21 mouse cellular contexts compared by ENCODE assay signal in the genomic region with DNA sequence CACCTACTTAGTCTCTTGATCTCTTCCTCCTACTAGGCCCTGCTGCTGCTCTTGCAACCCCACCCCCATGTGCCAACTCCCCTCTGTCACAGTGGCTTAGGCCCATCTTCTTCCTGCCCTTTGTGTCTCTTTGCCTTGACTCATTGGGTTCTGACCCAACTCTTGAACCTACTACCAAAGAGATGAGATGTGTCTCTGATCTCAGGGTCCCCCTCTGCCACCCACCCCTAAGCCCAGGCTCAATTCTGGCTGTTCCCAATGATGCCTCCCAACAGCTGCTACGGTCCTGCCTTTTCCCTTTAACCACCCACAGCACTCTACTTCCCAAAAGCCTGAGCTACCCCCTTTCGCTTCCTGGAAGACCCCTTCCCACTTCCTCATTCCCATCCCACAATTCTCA. TPM values are rescaled to one million over a fixed set of nuclear protein-coding genes. Genes with fewer than 3 reads are reported as not detected.
DNase-seq lines count a peak whose midpoint lies in the region; ATAC-seq and TF ChIP-seq lines count a peak whose summit lies in the region.
"Had no signal": no experiment of that assay in that cellular context is flagged by ENCODE, and none has a peak within 500 bp of the region (broad histone marks: within the 10 kb centered on the region; RNA-seq: fewer than 3 reads in every experiment).

No protein-coding gene starts in this region.

- H3K4me3 ChIP-seq in gastrocnemius, adult 2 months = peak overlapping the region; percentile 34
- no peak overlapping the region for H3K4me3 ChIP-seq in kidney, embryonic 15.5 days (replicated peaks)
- H3K4me3 ChIP-seq in kidney, adult 2 months (ENCODE audit: insufficient read depth, low read depth, low read length) = no peak overlapping the region
- H3K4me3 ChIP-seq in bone marrow macrophage, adult 2 months (ENCODE audit: insufficient read depth, low read length) = peak overlapping the region; percentile 47
- no peak overlapping the region for H3K4me3 ChIP-seq in limb, embryonic 15.5 days
- H3K4me3 ChIP-seq: forebrain, embryonic 10.5 days; hindbrain, embryonic 15.5 days; midbrain, embryonic 12.5 days had no signal

- no peak overlapping the region for H3K9ac ChIP-seq in kidney, embryonic 15.5 days
- no peak overlapping the region for H3K9ac ChIP-seq in limb, embryonic 15.5 days
- H3K9ac ChIP-seq: hindbrain, embryonic 15.5 days had no signal

- ATAC-seq in kidney, embryonic 15.5 days (replicated peaks; ENCODE audit: low FRiP score) = no peak
- ATAC-seq in limb, embryonic 15.5 days (ENCODE audit: insufficient number of reproducible peaks, low FRiP score, low TSS enrichment, low read depth) = no peak
- ATAC-seq: activated CD4-positive, CD25-positive, alpha-beta regulatory T cell, adult 4 months had no signal

- intact Hi-C loops in gastrocnemius, adult 2 months (cut with DNase I) = no loop called here
- intact Hi-C loops in gastrocnemius, postnatal 14 days (cut with DNase I; ENCODE audit: low total_unique reads) = no loop called here

- H3K9me3 ChIP-seq in kidney, embryonic 15.5 days (replicated peaks) = no peaks in the 10 kb centered on the region
- H3K9me3 ChIP-seq in limb, embryonic 15.5 days = no peaks in the 10 kb centered on the region
- H3K9me3 ChIP-seq: forebrain, embryonic 10.5 days; hindbrain, embryonic 15.5 days; midbrain, embryonic 12.5 days had no signal

- peak overlapping the region; percentile 78 for H3K27ac ChIP-seq in gastrocnemius, adult 2 months
- H3K27ac ChIP-seq in kidney, embryonic 15.5 days = peak overlapping the region; percentile 84; the same call in 1 of the 2 replicates
- H3K27ac ChIP-seq in kidney, adult 2 months (ENCODE audit: insufficient read depth, low read depth, low read length) = no peak overlapping the region
- peak overlapping the region; percentile 99 for H3K27ac ChIP-seq in bone marrow macrophage, adult 2 months (ENCODE audit: insufficient read depth, low read depth, low read length)
- H3K27ac ChIP-seq in limb, embryonic 15.5 days = peak overlapping the region; percentile 18; the same call in 1 of the 2 replicates
- H3K27ac ChIP-seq: midbrain, embryonic 12.5 days had no signal

- H3K36me3 ChIP-seq in kidney, embryonic 15.5 days = peaks cover 2% of the 10 kb centered on the region; the same call in 1 of the 2 replicates
- H3K36me3 ChIP-seq in kidney, adult 2 months (ENCODE audit: control insufficient read depth, insufficient read depth, low read length) = no peaks in the 10 kb centered on the region
- H3K36me3 ChIP-seq in limb, embryonic 15.5 days = peaks cover under 1% of the 10 kb centered on the region; the same call in 1 of the 2 replicates
- H3K36me3 ChIP-seq: hindbrain, embryonic 15.5 days; midbrain, embryonic 12.5 days had no signal

- TF ChIP-seq CTCF in gastrocnemius, adult 2 months (IDR thresholded peaks at IDR 0.05) = no peak
- TF ChIP-seq CTCF in kidney, adult 2 months (conservative IDR thresholded peaks at IDR 0.05; ENCODE audit: insufficient read depth, insufficient read length, low read depth, low read length) = no peak
- no peak for TF ChIP-seq CTCF in bone marrow macrophage, adult 2 months (IDR thresholded peaks at IDR 0.05; ENCODE audit: low read depth, low read length)

- TF ChIP-seq POLR2A in kidney, adult 2 months (IDR thresholded peaks at IDR 0.05; ENCODE audit: low read depth, low read length) = no peak
- TF ChIP-seq POLR2A in bone marrow macrophage, adult 2 months (IDR thresholded peaks at IDR 0.05; ENCODE audit: borderline replicate concordance, low read depth, low read length) = no peak

- 79% methylated on average over 2 of the region's 2 CpGs for WGBS in kidney, embryonic 15.5 days
- WGBS in kidney, adult 2 months = 47% methylated on average over 2 of the region's 2 CpGs
- 74% methylated on average over 2 of the region's 2 CpGs for WGBS in limb, embryonic 15.5 days

- H3K4me2 ChIP-seq in kidney, embryonic 15.5 days = peak overlapping the region; percentile 6; the same call in 1 of the 2 replicates
- no peak overlapping the region for H3K4me2 ChIP-seq in limb, embryonic 15.5 days
- H3K4me2 ChIP-seq: hindbrain, embryonic 15.5 days; midbrain, embryonic 12.5 days had no signal

- H3K27me3 ChIP-seq in kidney, embryonic 15.5 days = no peaks in the 10 kb centered on the region
- H3K27me3 ChIP-seq in kidney, adult 2 months (replicated peaks; ENCODE audit: control insufficient read depth, insufficient read depth, low read length) = no peaks in the 10 kb centered on the region
- H3K27me3 ChIP-seq in limb, embryonic 15.5 days = no peaks in the 10 kb centered on the region
- H3K27me3 ChIP-seq: hindbrain, embryonic 15.5 days had no signal

- no peak for DNase-seq in gastrocnemius, adult 2 months
- no peak for DNase-seq in gastrocnemius, postnatal 14 days
- DNase-seq in kidney, adult 2 months = no peak
- DNase-seq in thymus, postnatal 0 days (ENCODE audit: low spot score) = no peak
- DNase-seq in Muller cell, postnatal 12 days (ENCODE audit: inconsistent ontology term) = no peak
- DNase-seq: adrenal gland, postnatal 25 days; cerebellum, adult 9-11 months; embryo, embryonic 11 days; kidney, adult 11 months; kidney, postnatal 4 days; layer of hippocampus, postnatal 36 days; lung, postnatal 14 days; spleen, adult 18-20 months; thymus, postnatal 25 days had no signal

- peaks cover 75% of the 10 kb centered on the region for H3K4me1 ChIP-seq in kidney, embryonic 15.5 days
- peaks cover 40% of the 10 kb centered on the region for H3K4me1 ChIP-seq in kidney, adult 2 months (ENCODE audit: control insufficient read depth, insufficient read depth, low read length)
- peaks cover 54% of the 10 kb centered on the region for H3K4me1 ChIP-seq in bone marrow macrophage, adult 2 months (ENCODE audit: control insufficient read depth, insufficient read depth, low read length)
- peaks cover 75% of the 10 kb centered on the region for H3K4me1 ChIP-seq in limb, embryonic 15.5 days

RNA-seq across cellular contexts. Expression of a gene that starts 19.4 kb away (rescaled TPM):
- total RNA-seq in gastrocnemius, adult 2 months (2021) = 1 to 10 TPM; 2.2 to 2.3 TPM
- total RNA-seq in gastrocnemius, postnatal 14 days (2021) = 1 to 10 TPM; 5.4 to 6.0 TPM
- 21.5 and 22.3 TPM in 2 replicates for polyA plus RNA-seq in kidney, embryonic 15.5 days (2015; fragmentation: Nextera tagmentation; extraction: Ambion mirVana)
- 382 and 459 TPM in 2 replicates for polyA plus RNA-seq in kidney, adult 2 months (2012; rRNA removed)
- polyA plus RNA-seq in bone marrow macrophage, adult 2 months (2012; ENCODE audit: insufficient read depth, insufficient read length, missing spikeins) = 4.6 and 6.5 TPM in 2 replicates
- polyA plus RNA-seq in limb, embryonic 15.5 days (2015; fragmentation: Nextera tagmentation; extraction: Ambion mirVana) = 12.7 and 17.1 TPM in 2 replicates
- 1.2 and 1.6 TPM in 2 replicates for polyA plus RNA-seq in thymus, postnatal 0 days (2015; fragmentation: Nextera tagmentation; extraction: Ambion mirVana)
- polyA plus RNA-seq: activated CD4-positive, CD25-positive, alpha-beta regulatory T cell, adult 4 months had no signal

RNA-seq across cellular contexts. Expression of a gene that starts 20.5 kb away (rescaled TPM):
- total RNA-seq in gastrocnemius, adult 2 months (2021) = 1 to 10 TPM; 4.0 to 4.7 TPM
- total RNA-seq in gastrocnemius, postnatal 14 days (2021) = 10 to 100 TPM in 1 of 2 experiments, 1 to 10 TPM in 1; 7.4 to 11.6 TPM
- 28.0 and 34.3 TPM in 2 replicates for polyA plus RNA-seq in kidney, embryonic 15.5 days (2015; fragmentation: Nextera tagmentation; extraction: Ambion mirVana)
- 66.0 and 90.9 TPM in 2 replicates for polyA plus RNA-seq in kidney, adult 2 months (2012; rRNA removed)
- 156 and 178 TPM in 2 replicates for polyA plus RNA-seq in bone marrow macrophage, adult 2 months (2012; ENCODE audit: insufficient read depth, insufficient read length, missing spikeins)
- polyA plus RNA-seq in limb, embryonic 15.5 days (2015; fragmentation: Nextera tagmentation; extraction: Ambion mirVana) = 44.8 and 45.1 TPM in 2 replicates
- 12.6 and 13.3 TPM in 2 replicates for polyA plus RNA-seq in thymus, postnatal 0 days (2015; fragmentation: Nextera tagmentation; extraction: Ambion mirVana)

RNA-seq across cellular contexts. Expression of a gene that starts 20.5 kb away (rescaled TPM):
- total RNA-seq in gastrocnemius, adult 2 months (2021) = under 1 TPM; 0.28 to 0.46 TPM
- under 1 TPM; 0.29 to 0.41 TPM for total RNA-seq in gastrocnemius, postnatal 14 days (2021)
- 1.4 and 1.7 TPM in 2 replicates for polyA plus RNA-seq in kidney, embryonic 15.5 days (2015; fragmentation: Nextera tagmentation; extraction: Ambion mirVana)
- polyA plus RNA-seq in kidney, adult 2 months (2012; rRNA removed) = 0.33 and 0.38 TPM in 2 replicates
- 0.44 and 2.3 TPM in 2 replicates for polyA plus RNA-seq in bone marrow macrophage, adult 2 months (2012; ENCODE audit: insufficient read depth, insufficient read length, missing spikeins)
- 1.9 and 2.1 TPM in 2 replicates for polyA plus RNA-seq in limb, embryonic 15.5 days (2015; fragmentation: Nextera tagmentation; extraction: Ambion mirVana)
- 0.39 and 0.54 TPM in 2 replicates for polyA plus RNA-seq in thymus, postnatal 0 days (2015; fragmentation: Nextera tagmentation; extraction: Ambion mirVana)
- polyA plus RNA-seq: activated CD4-positive, CD25-positive, alpha-beta regulatory T cell, adult 4 months had no signal

RNA-seq across cellular contexts. Expression of a gene that starts 41.6 kb away (rescaled TPM):
- 1,000 to 10,000 TPM; 2,168 to 2,432 TPM for total RNA-seq in gastrocnemius, adult 2 months (2021)
- total RNA-seq in gastrocnemius, postnatal 14 days (2021) = 1,000 to 10,000 TPM; 2,162 to 2,185 TPM
- polyA plus RNA-seq in kidney, embryonic 15.5 days (2015; fragmentation: Nextera tagmentation; extraction: Ambion mirVana) = 1,594 and 1,598 TPM in 2 replicates
- 8,110 and 8,726 TPM in 2 replicates for polyA plus RNA-seq in kidney, adult 2 months (2012; rRNA removed)
- 20,335 and 20,363 TPM in 2 replicates for polyA plus RNA-seq in bone marrow macrophage, adult 2 months (2012; ENCODE audit: insufficient read depth, insufficient read length, missing spikeins)
- 1,462 and 1,539 TPM in 2 replicates for polyA plus RNA-seq in limb, embryonic 15.5 days (2015; fragmentation: Nextera tagmentation; extraction: Ambion mirVana)
- polyA plus RNA-seq in thymus, postnatal 0 days (2015; fragmentation: Nextera tagmentation; extraction: Ambion mirVana) = 2,555 and 2,649 TPM in 2 replicates

Comparison
In these comparisons a context has a peak if more than half of its experiments do, and no peak if none do; other contexts are left out.
1. RNA of a gene that starts 19.4 kb away (polyA plus RNA-seq): 382 to 459 TPM in kidney, adult 2 months; 21.5 to 22.3 TPM in kidney, embryonic 15.5 days, 12.7 to 17.1 TPM in limb, embryonic 15.5 days, 4.6 to 6.5 TPM in bone marrow macrophage, adult 2 months and 1.2 to 1.6 TPM in thymus, postnatal 0 days; every median in the first group is over 10 times any median in the second.
2. H3K4me3 ChIP-seq: peak in gastrocnemius, adult 2 months (single experiment) and bone marrow macrophage, adult 2 months (single experiment); none in kidney, embryonic 15.5 days (single experiment), kidney, adult 2 months (single experiment) and limb, embryonic 15.5 days (single experiment).